Mouse (Mus musculus) telencephalon, adult 2 months (tissue): Measurements from ENCODE around the gene Ptprq.

Source experiments
- DNase-seq: peaks from one replicate; pipeline ENCODE4 v3.0.0-alpha.2; 2011; ENCODE audit warnings: low read depth, low spot score

The Ptprq gene

DNA sequence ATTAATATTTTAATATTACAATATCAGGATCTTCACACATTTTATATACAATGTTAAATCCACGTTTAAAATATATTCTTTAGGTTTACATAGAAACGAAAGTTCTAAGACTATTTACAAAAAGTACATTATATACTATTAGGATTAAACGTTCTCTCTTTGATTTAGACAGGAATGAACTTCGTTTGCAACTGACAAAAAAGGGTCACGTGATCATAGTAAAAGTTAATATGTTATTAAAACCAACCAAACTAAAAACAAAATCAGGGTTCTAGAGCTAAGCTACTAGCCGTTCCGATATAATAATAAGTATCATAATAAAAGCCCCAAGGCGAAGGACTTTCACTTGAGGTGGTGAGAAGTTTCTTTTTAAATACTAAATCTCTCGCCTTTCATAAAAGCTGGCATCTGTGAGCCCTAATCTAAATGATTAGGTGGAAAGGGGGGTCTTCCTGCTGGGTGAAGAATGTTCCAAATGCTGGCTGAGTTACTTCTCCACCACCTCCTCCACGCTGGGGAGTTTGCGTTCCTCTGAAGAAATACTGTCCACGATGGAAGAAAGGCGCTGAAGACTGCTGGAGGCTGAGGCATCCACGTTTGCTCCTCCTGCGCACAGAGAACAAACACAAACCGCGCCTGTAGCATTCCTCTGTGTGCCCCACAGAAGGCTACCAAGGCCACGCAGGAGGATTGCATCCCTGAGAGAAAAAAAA, 226.8 kb downstream of the Ptprq start:
- no peak for DNase-seq

DNA sequence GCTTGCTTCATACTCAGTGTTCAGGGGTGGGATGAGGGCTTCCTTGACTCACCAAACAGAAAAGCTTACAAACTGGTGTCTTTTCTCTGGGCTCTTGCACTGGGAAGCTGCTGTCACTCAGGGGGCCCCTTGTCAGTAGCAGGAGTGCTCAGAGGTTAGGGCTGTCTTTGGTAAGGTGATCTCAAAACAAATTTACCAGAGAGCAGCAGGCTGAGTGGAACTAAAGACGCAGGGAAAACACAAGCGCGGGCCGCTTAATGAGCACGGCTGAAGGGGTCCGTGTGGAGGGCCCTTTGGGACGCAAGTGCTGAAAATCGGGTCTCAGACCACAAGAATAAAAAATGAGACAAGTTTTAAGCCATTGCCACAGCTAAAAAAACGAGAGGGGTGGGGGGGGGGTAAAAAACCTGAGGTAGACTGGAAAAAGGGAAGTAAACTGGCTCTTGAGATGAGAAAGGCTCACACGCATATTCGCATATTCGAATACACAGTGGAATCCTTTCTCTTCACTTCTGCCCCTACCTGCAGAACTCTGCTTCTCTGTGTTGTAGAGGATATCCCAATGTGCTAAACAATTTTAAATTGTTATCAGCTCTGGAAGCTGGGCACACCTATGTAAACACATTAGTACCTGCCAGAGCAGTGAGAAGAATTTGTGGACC, 231.1 kb downstream of the Ptprq start:
- no peak for DNase-seq

DNA sequence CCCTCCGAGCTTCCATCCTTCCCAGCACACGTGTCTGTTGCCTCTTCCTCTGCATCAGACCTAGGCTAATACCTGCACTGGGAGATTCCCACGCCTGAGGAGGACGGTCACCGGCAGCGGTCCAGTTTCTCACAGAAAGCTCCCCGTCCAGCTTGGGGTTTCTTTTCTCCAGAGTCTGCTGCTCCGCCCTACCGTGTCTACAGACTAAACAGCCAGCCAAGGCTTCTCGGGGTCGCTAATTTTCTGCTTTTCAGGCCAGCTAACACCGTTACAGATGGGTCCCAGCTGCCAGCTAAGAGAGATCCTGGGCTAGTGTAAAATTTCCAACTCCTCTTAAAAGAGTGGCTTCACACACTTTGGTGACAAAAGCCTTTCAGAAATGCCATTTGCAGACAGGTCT, 233.1 kb downstream of the Ptprq start:
- DNase-seq, result no peak

DNA sequence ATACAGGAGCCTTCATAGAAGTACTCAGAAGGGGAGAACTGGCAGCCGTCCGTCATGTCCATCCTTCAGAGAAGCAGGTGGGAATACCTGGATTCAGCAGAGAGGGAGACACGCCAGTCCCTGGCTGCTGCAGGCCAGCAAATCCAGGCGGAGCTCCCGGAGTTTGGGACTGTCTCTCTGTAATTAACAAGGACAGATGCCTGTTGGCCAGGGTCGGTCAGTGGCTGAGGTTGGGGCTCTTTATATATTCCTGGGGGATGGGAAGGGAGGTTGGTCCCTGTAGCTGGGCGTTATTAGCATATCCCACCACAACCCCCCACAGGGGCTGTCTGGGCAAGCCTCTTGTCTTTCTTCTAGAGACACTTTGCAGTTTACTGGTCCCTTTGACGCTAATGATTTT, 234.0 kb downstream of the Ptprq start, which contains the start of gene Myf5:
Gene Myf5, minus strand, starts transcription at position 265 of the 400 bp plus-strand sequence.
- DNase-seq, result no peak

DNA sequence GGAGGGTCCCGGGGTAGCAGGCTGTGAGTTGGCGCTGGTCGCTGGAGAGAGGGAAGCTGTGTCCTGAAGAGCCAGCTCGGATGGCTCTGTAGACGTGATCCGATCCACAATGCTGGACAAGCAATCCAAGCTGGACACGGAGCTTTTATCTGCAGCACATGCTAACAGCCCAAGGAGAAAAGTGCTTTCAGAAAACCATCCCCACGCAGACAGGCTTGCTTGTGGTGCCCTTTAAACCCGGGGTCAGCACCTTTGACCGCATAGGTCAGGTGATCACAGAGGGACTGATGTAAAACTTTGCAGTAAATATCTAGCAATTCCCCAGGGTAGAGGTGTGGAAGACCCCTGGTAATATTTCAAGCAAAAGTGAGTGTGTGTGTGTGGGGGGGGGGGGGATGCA, 235.8 kb downstream of the Ptprq start:
- DNase-seq, result no peak

DNA sequence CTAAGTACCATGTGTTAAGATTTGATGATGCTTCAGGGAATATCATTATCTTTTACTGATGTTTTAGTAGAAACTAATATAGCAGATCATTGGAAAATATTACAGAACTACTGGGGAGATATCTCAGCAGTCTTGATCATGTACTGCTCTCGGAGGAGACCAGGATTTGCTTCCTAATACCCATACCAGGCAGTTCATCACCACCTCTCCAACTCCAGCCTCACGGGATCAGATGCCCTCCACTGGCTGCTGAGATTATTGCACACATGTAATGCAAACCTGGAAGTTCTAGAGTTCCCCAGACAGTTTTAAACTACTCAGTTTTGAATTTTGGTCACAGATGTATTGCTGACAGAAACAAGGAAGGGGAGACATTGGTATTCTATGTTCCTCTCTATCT, 246.4 kb downstream of the Ptprq start:
- DNase-seq, result no peak

DNA sequence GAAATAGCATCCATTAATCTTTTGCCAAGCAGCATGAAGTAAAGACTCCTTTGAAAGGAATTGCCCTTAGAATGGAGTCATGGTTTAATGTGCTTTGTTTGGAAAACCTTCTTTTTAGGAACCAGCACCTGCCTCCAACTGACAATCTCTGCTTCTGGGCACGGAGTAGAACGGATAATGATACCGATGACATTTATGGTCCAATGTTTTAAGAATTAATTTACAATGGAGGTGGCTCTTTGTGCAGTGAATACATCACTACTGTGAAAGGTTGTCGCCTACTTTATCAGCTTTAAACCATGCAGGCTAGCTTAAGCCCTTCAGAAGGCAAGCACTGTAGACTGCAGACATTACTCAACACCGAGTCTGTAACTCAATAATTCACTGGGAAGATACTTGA, 248.1 kb downstream of the Ptprq start:
- no peak for DNase-seq

DNA sequence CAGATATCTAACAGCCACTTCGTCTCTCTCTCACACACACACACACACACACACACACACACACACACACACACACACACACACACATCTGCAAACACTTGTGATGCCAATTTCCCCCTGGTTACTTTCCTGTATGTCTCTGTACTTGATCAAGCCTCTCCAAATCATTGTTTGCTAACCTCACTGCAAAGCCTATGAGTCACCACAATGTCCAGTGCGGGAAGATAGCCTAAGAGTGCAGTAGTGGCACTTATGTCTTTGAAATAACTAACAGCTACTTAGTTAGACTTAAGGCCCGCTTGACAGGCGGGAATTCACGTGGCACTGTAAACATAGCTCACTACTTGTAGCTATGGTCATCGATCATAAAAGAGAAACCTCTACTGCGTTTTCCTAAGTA, 252.0 kb downstream of the Ptprq start:
- DNase-seq, result no peak
